Mouse (Mus musculus): ENCODE results near the gene C330007P06Rik.
"Not testable (repeated sequence)": the region's sequence is repeated elsewhere in the genome, so short reads cannot be mapped to it uniquely, and the experiment has no call there.

C330007P06Rik gene

DNA sequence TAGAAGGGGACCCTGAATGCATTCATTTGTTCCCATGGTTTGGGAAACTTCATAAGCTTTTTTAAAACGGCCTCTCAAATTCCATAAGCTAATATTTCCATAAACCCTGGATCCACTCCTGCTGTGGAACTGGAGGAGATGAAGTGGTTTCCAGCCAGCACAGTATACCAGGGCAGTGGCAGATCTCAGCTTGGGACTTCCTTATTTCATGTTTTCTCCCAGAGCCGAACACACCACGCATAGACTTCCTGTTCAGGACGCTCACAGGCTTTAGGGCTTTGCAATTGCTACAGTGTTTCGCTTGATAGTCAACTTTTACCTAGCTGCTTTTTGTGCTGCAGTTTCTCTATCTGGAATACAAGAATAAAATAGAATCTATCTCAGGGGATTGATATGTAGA, 70.7 kb downstream of the C330007P06Rik start:
- in situ Hi-C loops (cut with MboI, MseI): no loop called here

DNA sequence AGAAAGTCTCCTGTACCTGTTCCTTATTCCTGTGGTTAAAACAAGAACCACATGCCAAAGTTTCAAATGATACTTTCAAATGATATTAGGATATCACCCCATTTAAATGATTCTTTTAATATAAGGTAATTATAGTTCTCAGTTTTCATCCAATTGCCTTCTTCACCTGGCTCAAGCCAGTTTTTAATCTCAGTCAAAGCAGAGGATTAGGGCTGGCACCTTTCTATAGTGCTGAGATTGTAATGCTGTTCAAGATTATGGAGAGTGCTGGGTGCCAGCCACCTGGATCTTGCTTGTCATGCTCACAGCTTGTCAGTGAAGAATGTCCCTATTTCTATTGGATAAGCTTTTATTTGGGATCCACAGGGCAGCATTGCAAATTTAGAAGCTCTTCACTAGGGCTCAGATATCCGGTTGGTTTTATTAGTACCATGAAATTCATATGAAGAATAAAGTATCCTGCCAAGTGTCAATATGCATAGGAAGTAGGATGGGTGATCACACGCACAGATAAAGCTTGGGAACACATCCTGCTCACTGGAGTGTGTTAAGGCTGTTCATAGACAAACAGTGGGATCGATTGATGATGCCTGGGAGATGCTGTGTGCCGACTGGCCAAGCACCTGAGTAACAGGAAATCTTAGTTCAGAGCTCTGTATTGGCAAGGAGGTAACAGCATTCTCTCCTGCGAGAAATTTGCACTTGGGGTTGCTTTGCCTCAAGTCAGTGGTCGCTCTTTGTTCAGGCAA, 74.6 kb downstream of the C330007P06Rik start:
- in situ Hi-C loops (cut with MboI, MseI): no loop called here

DNA sequence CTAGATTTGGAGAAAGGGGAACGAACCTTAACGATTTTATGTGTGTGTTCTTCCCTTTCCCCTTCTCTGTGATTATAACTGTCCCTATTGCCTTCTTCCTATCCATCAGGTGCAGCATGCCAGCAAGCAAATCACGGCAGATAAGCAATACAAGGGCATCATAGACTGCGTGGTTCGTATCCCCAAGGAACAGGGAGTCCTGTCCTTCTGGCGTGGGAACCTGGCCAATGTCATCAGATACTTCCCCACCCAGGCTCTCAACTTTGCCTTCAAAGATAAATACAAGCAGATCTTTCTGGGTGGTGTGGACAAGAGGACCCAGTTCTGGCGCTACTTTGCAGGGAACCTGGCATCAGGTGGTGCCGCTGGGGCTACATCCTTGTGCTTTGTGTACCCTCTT, 77.2 kb downstream of the C330007P06Rik start:
- in situ Hi-C loops (cut with MboI, MseI): not testable (repeated sequence)

DNA sequence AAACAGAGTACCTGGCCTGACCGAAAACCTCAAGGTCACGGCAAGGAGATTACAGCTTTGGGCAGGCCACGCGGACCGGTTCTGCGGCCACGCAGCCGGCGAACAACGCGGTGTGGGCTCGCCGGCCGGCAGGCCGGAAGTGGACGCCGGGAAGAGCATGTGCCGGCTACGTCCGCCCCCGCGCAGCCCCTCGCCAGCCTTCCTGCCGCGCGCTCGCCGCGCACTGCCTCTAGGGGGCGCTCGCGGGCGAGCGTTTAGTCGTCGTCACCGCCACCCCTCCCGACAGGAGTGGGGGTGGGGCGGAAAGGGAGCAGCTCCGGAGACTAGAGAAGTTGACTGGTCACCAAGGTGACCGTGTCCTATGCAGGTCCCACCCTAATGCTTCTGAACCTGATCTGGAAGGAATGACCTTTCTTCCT, 77.7 kb downstream of the C330007P06Rik start:
- in situ Hi-C loops (cut with MboI, MseI): no loop called here

DNA sequence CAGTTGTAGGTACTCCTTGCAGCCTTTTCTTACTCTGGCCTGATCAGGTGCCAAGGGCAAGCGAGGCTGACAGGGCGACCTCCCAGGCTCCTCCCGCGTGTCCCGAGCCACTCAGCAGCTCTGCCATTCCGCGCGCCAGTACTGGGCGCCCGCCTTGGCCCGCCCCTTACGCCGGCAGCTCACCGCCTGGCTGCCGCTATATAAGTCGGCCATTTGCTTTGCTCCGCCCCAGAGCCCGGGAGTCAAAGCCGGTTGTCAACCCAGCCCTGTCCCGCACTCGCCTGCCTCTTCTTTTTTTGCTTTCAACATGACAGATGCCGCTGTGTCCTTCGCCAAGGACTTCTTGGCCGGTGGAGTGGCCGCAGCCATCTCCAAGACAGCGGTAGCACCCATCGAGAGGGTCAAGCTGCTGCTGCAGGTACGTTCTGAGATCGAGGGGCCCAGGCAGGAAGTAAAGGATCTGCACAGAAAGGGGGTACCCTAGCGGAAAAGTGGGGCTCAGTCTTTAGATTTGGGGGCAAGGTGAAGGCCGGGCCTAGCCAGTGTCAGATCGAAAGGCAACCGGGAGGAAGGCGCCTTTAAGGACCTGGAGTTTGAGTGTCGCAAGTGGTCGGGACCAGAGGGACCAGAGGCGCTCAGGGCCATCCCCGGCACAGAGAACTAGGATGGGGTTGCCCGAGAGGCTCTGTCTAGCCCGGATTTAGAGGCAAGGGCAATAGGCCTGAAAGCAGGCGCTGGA, 78.3 kb downstream of the C330007P06Rik start, which contains the start of gene Slc25a5:
Slc25a5 (plus strand) TSS at position 228 of the 739 bp plus-strand sequence.
- in situ Hi-C loops (cut with MboI, MseI): no loop called here

DNA sequence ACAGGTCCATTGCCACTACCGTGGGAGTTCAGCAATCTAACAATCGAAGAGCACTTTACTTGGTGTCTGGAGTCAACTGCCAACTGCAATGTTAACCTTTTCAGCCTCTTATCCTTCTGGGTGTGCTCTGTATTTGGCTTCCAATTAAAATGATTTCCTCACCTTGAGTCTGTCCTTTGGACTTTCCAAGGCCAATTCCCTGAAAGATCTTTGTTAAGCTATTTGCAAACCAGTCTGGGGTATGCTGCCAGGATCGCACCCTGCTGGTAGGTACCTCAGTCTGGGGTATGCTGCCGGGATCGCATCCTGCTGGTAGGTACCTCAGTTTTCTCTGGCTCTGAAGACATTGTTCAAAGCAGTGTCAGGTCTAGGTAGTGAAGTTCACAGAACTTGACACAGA, 79.3 kb downstream of the C330007P06Rik start:
- in situ Hi-C loops (cut with MboI, MseI): no loop called here

DNA sequence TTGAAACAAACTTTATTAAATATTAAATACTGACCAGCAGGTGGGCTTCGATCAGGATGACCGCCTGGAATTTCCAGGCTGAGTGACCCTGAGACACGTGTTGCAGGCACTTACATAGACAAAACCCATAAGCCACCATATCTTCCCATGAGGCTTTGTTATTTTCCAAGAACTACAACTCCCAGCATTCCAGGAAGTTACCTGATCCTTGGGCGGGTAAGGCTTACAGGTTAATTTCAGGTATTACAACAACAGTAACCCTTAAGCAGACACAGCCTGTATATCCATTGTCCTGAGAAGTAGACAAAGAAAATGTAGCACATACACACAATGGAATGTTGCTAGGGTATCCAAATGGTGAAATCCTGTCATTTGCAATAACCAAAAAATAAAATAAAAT, 84.6 kb downstream of the C330007P06Rik start:
- in situ Hi-C loops (cut with MboI, MseI): no loop called here

DNA sequence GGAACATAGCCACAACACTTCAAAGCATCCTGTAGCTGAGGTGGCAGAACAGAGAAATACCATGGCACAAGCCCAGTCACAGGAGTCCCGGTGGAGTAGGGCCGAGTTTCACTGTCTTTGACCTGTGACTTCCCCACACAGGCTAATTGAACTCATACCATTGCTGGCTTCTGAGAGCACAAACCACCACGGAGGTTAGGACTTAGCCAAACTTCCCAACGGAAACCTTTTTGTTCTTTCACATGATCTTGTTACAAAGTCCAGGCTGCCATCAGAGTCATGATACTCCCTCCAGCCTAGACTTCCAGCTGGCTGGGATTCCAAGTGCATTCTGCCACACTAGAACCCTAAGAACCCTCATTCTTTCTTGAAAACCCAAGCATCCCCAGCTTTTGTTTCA, 96.2 kb downstream of the C330007P06Rik start:
- in situ Hi-C loops (cut with MboI, MseI): no loop called here

DNA sequence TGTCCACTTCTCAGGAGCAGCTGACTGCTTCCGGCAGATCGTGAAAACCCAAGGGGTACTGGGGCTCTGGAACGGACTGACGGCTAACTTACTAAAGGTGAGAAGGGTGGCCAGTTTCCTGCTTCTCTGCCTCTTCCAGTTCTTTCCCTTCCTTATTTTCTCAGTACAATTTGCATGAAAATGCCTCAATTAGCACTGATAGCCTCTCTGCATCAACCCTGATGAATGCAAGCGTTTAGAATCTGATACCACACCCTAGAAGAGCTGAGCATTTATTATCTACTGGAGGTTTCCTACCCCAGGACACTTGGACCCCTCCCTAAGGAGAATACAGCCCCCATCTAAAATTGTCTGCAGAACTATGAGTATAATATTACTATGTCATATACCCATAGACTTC, 98.4 kb downstream of the C330007P06Rik start:
- in situ Hi-C loops (cut with MboI, MseI): no loop called here
